Mouse (Mus musculus) adrenal gland (tissue): ENCODE results near the gene 4930518I15Rik.

ENCODE experiments used
- intact Hi-C: fragments of 180-260 bp; cut with DNase I; formaldehyde crosslinking; loops from one replicate; pipeline ENCODE4 v1.15.1; 2025

4930518I15Rik gene

DNA sequence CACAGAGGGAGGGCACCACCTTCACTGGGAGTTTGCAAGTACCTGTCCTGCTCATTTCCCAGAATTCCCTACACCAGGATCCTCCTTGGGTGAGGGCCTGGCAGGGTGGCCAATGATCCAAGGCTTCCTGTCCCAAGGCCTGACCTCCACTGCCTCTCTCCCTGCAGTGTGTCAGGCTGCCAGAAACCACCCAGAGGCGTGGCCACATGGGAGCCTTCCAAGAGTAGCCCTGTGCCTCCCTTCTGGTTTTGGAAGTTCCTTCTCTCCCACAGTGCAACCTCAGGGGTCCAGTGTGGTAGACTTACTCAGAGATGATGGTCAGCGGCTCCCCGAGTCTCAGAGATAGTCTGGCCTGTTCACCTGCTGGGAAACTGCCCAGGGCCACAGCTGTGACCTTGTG is 21.8 kb upstream of the 4930518I15Rik start:
- intact Hi-C loops = loop anchor here (10.0 kb wide), 1 partner anchor 215 kb away; no protein-coding TSS in a partner anchor

DNA sequence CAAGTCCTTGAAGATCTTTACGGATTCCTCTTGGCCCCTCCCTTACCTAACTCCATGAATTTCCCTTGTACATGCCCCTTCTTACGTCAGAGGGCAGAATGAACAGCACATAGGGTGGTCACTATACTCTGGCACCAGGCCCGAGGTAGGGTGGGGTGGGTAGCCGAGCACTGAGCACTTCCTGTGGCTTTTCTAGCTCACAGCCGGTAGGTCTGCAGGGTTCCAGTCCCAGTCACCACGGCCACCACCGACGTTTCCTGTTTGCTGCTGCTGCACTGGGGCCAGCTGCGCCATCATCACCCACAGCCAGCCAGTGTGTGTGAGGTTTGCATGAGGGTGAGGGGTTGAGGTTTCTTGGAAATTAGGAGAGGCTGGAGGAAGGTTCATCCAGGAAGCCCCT is 20.0 kb upstream of the 4930518I15Rik start:
- intact Hi-C loops = loop anchor here (10.0 kb wide), 1 partner anchor 217 kb away; no protein-coding TSS in a partner anchor

DNA sequence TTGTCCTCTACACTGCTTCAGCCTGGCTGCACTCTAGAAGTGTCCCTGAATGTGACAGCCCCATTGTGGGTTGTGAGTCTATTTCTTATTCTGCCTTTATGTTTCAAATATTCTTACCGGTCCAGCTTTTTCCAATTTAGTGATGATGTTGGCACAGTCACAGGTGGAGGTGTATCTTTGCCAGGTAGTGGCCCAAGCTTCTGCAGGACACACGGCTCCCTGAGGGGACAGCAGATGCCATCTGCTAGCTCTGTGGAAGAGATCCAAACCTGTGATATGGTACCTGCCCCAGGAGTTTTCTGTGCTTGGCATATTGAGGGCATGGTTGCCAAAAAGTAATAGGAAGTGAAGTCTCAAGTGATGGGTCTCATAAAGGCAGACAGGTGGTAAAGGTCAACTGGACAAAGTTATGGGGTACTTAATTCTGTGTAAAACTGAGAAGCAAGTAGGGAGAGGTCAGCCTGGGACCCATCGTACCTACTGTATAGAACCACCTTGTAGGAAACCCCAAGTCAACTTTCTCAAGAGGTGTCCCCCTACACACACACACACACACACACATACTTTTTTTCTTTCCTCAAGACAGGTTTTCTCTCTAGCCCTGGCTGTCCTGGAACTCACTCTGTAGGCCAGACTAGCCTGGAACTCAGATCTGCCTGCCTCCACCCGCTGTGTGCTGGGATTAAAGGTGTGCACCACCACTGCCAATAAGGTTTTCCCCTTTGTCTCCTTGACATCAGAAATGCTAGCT is 17.2 kb upstream of the 4930518I15Rik start:
- intact Hi-C loops = loop anchor here (5.0 to 10.0 kb wide), 2 partner anchors 122 to 220 kb away; no protein-coding TSS in a partner anchor

DNA sequence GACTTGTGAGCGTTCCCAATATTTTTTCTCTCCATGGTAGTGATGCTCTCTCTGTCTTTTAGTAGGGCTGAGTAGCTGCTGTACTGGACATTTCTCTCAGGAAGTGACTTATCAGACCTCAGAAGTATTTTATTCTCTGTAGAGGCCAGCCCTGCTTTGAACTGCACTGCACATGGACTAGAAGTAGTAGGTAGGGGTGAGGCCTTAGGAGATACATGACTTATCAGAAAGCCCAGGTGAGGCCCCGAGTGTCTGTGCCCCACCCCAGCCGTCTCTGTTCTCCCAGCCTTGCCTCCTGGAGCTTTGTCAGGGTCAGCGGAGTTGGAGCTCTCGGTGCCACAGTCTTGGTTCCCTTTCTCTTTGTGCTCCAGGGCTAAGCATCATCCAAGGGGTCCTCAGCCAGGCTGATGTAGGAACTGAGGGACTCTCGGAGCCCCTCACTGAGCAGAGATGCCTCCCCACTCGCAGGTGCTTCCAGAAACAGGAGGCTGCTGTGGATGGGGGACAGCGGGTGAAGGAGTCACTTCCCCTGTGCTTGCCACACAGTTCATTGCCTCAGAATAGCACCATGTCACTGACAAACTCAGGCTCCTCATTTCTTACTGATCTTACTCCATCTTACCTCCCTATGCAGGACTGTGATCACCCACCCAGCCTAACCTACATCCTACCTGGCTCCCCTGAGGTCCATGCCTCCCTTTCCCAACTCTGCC is 16.5 kb upstream of the 4930518I15Rik start:
- intact Hi-C loops = loop anchor here (5.0 to 10.0 kb wide), 2 partner anchors 123 to 221 kb away; no protein-coding TSS in a partner anchor

DNA sequence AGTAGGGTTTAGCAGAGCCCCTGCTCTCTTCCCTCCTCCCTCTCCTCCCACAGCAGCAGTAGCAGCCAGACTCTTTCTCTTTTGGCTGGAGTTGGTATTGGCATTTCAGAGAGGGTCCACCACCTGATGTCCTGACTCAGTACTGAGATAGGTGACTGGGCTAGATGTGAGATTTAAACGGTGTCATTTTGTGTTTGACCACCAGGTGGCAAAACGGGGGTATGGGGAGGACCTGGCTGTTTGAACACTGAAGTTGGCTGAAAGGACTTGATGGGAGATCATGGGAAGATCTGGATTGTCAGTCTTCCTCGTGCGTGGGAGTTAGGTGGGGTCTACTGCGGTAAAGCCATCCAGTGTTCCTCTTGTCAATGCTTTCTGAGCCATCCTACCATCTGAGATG is 15.9 kb upstream of the 4930518I15Rik start:
- intact Hi-C loops = loop anchor here (5.0 to 10.0 kb wide), 2 partner anchors 124 to 221 kb away; no protein-coding TSS in a partner anchor

DNA sequence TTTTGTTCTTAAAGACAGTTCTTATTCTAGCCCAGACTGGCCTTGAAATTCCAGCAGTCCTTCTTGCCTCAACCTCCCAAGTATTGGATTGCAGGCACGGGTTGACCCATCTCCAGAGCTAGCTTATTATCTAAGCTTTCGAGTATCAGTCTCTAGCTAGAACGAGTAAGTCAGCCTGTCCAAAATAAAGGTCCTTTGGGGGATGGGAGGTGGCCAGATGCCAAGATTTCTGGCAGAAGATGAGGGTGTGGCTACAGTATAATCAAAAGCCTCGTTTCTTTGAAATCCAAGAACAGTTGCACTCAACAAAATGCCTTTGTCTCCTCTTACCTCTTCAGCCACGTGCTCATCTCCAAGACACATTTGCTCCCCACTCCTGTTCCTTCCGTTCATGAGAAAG is 12.8 kb upstream of the 4930518I15Rik start:
- intact Hi-C loops = loop anchor here (5.0 to 10.0 kb wide), 2 partner anchors 127 to 224 kb away; no protein-coding TSS in a partner anchor

DNA sequence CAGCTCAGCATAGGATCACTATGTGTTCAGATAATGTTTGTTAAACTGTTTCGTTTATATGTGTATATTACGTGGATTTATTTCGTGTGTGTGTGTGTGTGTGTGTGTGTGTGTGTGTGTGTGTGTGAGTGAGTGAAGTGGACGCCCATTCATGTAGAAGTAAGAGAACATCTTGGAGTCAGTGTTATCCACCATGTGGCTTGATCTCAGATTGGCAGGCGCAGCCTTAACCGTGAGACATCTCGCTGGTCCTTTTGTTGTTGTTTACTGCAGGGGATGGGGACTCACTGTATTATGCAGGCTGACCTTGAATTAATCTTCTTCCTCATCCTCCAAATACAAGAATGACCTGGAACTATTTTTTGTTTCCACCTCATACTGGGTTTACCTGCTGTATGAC is 11.8 kb upstream of the 4930518I15Rik start:
- intact Hi-C loops = no loop called here

DNA sequence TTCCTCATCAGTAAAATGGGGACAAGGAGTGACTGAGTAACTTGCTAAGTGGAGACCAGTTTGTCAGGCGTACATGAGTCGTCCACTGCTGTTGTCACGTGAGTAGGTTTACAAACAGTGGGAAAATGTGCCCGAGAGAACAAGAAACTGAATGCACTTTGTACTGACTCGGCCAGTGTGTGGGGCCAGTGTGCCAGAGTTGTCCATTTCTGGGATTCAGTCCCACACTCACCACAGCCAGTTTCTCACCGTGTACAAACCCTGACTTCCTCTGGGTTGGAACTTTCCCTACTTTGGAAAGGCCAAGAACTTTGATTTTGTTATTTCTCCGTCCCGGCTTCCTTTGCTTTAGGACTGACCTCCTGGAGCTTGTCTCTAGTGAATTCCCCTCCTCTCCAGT is 11.2 kb upstream of the 4930518I15Rik start:
- intact Hi-C loops = no loop called here

DNA sequence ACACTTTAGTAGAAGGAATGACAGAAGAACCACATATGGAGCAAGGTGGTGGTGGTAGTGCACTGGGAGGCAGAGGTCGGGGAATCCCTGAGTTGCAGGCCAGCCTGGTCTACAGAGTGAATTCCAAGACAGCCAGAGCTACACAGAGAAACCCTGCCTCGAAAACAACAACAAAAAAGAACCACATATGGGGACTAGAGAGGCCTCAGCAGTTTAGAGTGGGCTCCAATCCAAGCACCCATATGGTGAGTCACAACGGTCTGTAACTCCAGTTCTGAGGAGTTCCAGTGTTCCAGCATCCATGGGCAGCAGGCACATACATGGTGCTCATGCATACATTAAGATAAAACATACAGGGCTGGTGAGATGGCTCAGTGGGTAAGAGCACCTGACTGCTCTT is 6.7 kb upstream of the 4930518I15Rik start:
- intact Hi-C loops = no loop called here

DNA sequence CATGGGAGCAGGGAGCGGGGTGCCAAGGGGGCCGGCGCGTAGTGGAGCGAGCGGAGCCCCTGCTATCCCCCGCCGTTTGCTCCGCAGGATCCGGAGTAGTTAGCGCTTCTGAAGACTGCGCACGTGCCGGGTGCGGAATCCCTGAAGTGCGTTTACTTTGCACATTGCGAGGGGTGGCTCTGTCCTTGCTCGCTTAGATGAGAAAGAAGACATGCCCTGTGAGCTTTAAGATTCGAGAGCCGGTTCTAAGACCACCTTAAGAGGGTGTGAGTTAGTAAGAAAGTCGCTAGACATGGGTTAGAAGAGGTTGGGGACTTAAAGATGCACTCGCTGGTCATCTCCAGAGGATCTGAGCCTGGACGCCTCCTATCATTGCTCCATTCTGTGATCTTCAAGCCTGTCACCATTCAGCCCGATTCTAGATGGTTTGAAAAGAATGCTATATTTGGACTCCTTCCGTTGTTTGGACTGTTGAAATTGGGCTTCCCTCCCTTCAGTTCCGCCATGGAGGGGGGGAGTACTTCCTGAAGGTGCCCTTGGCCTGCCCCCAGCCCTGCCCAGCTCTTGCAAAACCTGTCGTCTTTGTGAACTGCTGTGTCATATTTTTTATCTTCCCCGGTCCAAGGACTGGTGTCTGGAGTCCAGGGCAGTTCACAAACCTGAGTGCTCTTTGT is 5.9 kb upstream of the 4930518I15Rik start:
- intact Hi-C loops = no loop called here

DNA sequence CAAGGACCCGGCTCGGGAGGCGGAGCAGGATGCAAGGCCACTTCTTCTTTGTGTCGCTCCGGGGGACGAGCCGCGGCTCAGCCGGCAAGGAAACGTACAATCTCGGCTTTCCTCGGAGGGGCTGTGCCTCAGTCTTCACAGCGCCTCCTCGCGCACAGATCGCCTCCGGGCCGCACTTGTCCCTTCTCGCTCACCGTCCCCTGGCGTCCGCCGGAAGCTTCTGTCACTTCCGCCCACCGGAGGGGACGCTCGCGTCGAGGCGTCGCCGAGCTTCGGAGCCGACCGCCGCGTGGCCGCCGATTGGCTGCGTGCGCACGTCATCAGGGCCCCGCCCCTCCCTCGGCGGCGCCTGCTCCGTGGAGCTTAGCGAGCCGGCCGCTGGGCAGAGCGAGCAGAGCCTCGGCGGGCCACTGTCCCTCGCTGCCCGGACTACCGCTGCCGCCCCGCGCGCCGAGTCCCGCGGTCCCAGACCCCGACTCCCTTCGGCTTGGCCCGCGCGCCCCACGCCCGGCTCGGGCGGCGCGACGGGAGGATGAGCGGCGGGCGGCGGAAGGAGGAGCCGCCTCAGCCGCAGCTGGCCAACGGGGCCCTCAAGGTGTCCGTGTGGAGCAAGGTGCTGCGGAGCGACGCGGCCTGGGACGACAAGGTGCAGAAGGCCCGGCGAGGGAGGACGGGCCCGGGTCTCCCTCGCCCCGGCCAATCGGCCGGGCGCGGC is 5.2 kb upstream of the 4930518I15Rik start, which contains the start of gene Rab5if:
TSS of gene Rab5if (plus strand) at position 357 of the 715 bp plus-strand sequence.
- intact Hi-C loops = no loop called here

DNA sequence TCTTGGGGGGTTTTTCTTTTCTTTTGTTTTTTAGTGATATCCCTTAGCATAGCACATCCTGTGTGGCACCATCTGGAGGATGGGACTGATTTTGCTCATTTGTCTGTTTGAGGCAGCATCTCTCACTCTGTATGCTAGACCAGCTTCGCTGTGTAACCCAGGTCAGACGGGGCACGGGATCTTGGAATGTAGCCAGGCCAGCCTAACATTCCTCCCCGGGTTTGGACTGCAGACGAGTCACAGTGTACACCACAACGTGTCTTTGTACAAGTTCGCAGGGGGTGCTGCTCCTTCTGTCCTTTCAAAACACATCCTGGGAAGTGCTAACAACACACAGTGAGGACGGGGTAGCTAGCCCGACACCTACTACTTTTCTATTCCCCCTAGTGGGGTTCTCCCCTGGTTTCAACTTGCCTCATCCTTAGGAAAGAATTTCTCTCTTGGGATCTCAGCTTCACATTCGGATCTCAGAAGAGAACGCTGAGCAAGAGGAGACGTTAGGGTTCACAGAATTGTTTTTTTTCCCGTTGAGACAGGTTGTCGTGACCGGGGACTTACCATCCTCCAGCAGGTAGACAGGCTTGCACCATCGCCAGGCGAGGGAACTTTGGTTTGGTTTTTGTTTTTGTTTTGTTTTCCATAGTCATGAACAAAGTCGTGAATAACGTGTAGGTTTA is 4.4 kb upstream of the 4930518I15Rik start:
- intact Hi-C loops = no loop called here

DNA sequence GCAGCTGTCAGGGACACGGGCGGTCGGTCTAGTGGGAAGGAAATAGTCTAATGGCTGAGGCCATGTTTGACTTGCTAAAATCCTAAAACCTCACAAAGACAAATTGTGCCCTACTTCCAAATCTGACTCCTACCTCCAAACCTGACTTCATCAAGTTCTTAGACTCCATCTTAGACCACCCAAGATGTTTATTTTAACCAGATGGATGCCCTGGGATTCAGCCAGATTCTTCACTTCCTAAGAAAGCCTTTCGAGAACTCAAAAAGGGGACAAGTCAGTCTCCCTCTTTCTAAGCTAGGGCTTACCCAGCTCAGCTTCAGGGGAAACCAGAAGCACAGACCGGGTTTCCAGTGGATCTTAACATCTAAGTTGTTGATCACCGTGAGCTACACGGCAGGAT is 925 bp upstream of the 4930518I15Rik start:
- intact Hi-C loops = no loop called here

DNA sequence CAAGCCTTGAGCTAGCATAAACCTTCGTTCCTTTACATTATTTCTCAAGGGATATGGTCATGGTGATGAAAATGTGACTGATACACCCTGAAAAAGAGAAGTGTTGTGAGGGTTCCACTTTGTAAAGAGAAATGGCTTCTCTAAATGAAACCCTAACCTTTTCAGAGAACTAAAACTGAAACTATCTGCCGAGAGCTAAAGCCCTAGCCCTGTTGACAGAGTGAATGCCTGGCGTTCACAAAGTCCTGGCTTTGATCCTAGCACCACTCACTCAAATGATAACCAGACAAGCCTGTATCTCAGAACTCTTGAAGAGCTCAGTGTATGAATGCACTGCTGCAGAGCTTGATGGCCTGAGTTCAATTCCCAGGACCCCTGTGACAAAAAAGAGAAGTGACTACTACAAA is 358 bp downstream of the 4930518I15Rik start:
- intact Hi-C loops = no loop called here

DNA sequence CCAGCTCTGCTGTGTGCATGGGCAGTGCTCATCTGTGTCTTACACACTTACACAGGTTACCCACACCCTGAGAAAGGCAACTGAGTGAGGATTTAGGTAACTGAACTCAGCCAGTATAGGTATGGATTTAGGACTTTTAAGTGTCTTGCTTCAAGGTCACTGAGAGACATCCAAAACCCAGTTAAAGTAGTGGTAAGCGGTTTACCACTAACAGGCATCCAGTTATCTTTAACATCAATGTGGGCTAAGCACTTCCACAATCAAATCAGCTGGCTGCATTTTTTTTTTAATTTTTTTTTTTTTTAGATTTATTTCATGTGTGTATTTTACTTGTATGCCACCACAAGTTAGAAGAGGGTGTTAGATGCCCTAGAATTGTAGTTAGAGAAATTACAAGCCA is 1.4 kb downstream of the 4930518I15Rik start:
- intact Hi-C loops = no loop called here

DNA sequence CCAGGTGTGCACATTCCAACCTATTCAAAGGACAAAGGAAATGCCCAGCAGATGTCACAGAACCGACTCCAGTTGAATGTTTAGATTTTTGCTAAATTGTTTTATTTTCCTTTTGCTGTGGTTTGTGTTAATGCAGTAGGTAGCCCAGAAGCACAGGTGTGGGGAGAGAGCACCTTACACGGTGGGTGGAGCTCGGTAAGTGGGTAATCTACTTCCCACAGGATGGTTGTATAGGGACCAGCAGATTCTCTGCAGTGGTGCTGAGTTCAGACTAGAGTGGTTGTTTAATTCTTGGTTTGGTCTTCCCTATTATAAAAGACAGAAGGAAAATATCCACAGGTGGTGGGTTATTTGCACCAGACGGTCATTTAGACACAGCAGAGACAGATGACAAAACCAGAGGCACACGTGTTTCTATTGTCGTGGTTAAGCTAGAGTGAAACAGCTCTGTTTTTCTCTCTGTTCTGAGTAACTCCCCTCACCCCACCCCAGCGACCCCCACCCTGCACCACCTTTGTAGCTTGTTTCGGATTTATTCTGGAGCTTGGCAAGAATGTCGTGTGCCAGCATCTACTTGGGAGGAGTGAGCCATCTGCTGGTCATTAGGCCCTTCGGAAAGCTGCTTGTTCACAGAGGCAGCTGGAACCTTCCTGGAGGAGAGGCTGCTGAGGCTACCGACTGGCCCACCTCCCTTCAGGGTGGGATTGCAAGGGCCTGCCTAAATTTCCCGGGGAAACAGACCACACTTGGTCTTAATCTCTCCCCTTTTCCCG is 3.6 kb downstream of the 4930518I15Rik start:
- intact Hi-C loops = loop anchor here (5.0 kb wide), 1 partner anchor 47 kb away; no protein-coding TSS in a partner anchor

DNA sequence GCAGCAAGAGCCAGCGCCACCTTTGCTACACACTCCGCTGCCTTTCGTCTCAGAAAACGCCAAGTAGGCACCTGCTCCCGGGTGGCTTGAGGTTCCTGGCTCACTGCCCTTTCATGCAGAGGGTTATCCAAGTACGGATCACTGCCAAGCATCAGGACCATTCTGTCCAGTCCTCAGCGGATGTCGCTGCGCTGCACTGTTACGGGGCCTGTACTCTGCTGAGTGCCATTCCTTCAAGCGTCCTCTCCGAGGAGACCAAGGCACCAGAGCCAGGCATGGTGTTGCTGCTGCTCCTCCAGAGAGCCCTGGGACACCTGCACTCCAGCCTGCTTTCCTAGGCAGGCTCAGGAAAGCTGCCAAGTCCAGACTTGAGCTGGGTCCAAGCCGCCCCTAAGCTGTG is 4.2 kb downstream of the 4930518I15Rik start:
- intact Hi-C loops = loop anchor here (5.0 kb wide), 1 partner anchor 46 kb away; no protein-coding TSS in a partner anchor

DNA sequence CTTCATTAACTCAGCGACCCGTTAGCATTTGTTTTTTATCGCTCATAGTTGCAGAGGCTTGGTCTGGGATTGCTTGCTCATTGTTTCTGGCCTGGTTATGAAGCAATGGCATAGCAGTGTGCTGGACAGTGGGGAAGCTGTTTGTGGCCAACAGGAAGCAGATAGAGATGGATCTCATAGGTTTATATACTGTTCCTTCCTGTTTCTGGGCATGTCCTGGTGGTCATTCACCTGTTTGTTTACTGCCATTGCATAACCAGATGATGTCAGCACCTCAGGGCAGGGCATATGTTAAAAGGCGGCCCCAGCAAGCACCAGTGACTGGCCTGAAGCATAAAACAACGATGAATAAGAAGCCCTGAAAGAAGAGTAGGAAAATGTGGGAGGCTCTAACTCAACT is 7.2 kb downstream of the 4930518I15Rik start:
- intact Hi-C loops = loop anchor here (5.0 kb wide), 1 partner anchor 43 kb away; no protein-coding TSS in a partner anchor

DNA sequence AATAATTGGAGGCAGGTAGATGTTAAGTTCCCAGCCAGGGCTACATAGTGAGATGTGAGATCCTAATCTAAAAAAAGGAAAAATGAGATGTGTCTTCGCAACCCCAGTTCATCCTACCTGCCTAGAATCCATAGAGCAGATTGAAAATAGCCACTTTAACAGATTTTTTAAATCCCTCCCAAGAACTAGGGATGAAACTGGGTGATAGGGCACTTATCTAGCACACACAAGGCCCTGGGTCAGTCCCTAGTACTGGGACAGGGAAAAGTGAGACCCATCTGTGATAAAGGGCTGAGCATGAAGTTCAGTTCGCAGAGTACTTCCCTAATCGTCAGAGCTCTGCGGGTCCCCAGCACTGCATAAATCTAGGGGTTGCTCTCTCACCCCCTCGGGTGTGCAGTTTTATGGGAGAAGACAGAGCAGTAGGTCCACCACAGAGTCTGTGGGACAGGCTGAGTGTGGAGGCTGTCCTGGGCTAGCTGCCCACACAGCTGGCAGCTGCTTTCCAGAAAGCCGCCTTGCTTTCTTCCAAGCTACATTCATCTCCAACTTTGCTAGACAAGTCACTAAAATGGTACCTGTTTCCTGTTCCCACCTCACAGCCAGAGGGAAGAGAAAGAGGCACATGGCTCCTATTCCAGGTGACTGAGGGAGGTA is 9.1 kb downstream of the 4930518I15Rik start:
- intact Hi-C loops = no loop called here
